ENCODE assay signal across 21 mouse cellular contexts in the genomic region with DNA sequence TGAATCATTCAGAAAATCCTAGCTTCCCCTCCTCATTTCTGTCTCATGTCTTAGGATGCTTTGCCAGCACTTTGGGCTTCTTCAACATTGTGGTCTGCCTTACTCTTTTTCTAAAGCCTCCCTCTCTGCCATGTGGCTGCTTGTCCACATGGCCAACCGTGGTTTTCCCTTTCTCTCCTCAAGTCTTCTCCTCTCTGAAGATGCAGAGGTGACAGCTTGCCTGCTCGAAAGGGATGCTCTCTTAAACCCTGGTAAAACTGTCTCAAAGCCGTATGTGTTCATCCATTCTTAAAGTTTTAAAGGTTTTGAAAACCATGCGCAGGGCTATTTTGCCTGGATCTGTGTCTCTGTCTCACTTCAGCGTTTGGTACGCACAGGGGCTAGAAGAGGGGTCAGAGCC.
"Had no signal": no experiment of that assay in that cellular context is flagged by ENCODE, and none has a peak within 500 bp of the region (broad histone marks: within the 10 kb centered on the region; RNA-seq: fewer than 3 reads in every experiment).

No protein-coding gene starts in this region.

- ATAC-seq: liver, embryonic 12.5 days had no signal

- H3K9ac ChIP-seq: limb, embryonic 12.5 days; limb, embryonic 13.5 days; limb, embryonic 15.5 days; liver, embryonic 12.5 days; liver, embryonic 13.5 days; liver, embryonic 14.5 days; liver, embryonic 15.5 days; liver, postnatal 0 days; lung, embryonic 14.5 days; lung, embryonic 15.5 days; midbrain, embryonic 12.5 days; midbrain, embryonic 13.5 days had no signal

- H3K36me3 ChIP-seq: limb, embryonic 10.5 days; limb, embryonic 12.5 days; limb, embryonic 13.5 days; limb, embryonic 15.5 days; liver, embryonic 12.5 days; liver, embryonic 13.5 days; liver, embryonic 15.5 days; lung, embryonic 15.5 days; midbrain, embryonic 10.5 days; midbrain, embryonic 12.5 days; midbrain, embryonic 13.5 days; midbrain, embryonic 15.5 days had no signal

- H3K27ac ChIP-seq: left cerebral cortex, adult 2 months; limb, embryonic 10.5 days; limb, embryonic 12.5 days; limb, embryonic 13.5 days; limb, embryonic 15.5 days; liver, embryonic 12.5 days; liver, embryonic 13.5 days; liver, embryonic 14.5 days; liver, embryonic 15.5 days; lung, embryonic 15.5 days; macrophage; midbrain, embryonic 10.5 days; midbrain, embryonic 12.5 days; midbrain, embryonic 13.5 days; midbrain, embryonic 15.5 days had no signal

- H3K9me3 ChIP-seq: limb, embryonic 10.5 days; limb, embryonic 12.5 days; limb, embryonic 13.5 days; limb, embryonic 15.5 days; liver, embryonic 12.5 days; liver, embryonic 13.5 days; liver, embryonic 15.5 days; lung, embryonic 15.5 days; megakaryocyte, embryonic 14.5 days; midbrain, embryonic 10.5 days; midbrain, embryonic 12.5 days; midbrain, embryonic 13.5 days; midbrain, embryonic 15.5 days had no signal

- DNase-seq: left cerebral cortex, postnatal 4 days; liver; liver, embryonic 13.5 days had no signal

- H3K4me3 ChIP-seq: liver, embryonic 12.5 days; liver, embryonic 13.5 days; liver, embryonic 15.5 days; megakaryocyte, embryonic 14.5 days; midbrain, embryonic 12.5 days; myocyte had no signal

- H3K27me3 ChIP-seq: limb, embryonic 15.5 days; liver, embryonic 15.5 days had no signal
